Mouse (Mus musculus) limb, embryonic 13.5 days (tissue): ENCODE data around the gene Rac3. TPM values are rescaled to one million over a fixed set of nuclear protein-coding genes. Genes with fewer than 3 reads are reported as not detected.
"Not testable (repeated sequence)": the region's sequence is repeated elsewhere in the genome, so short reads cannot be mapped to it uniquely, and the experiment has no call there.

ENCODE experiments used
- ATAC-seq: fragments of 200-750 bp; cut with Nextera tagmentation; 2 replicates; pipeline ENCODE4 v1.8.0; 2017; ENCODE audit warnings: low read depth, moderate number of reproducible peaks, moderate TSS enrichment; ENCODE audit not compliant: low FRiP score
- H3K27ac ChIP-seq: fragments of 300-500 bp; sonication (generic); 2 replicates; pipeline ENCODE4 v1.5.1; 2015; ENCODE audit warnings: inconsistent platforms, mild to moderate bottlenecking, moderate library complexity
- H3K27me3 ChIP-seq: fragments of 300-500 bp; sonication (generic); 2 replicates; pipeline ENCODE4 v1.6.1; 2015; ENCODE audit warnings: mild to moderate bottlenecking, inconsistent platforms
- H3K36me3 ChIP-seq: fragments of 300-500 bp; sonication (generic); 2 replicates; pipeline ENCODE4 v1.6.1; 2015; ENCODE audit warnings: inconsistent platforms, mild to moderate bottlenecking, moderate library complexity
- H3K4me1 ChIP-seq: fragments of 300-500 bp; sonication (generic); 2 replicates; pipeline ENCODE4 v1.6.1; 2015; ENCODE audit warnings: inconsistent platforms
- H3K4me2 ChIP-seq: fragments of 300-500 bp; sonication (generic); replicated peaks from 2 replicates; pipeline ENCODE4 v1.6.1; 2015; ENCODE audit warnings: inconsistent platforms, mild to moderate bottlenecking, moderate library complexity
- H3K4me3 ChIP-seq: fragments of 300-500 bp; sonication (generic); 2 replicates; pipeline ENCODE4 v1.5.1; 2015; ENCODE audit warnings: moderate library complexity, mild to moderate bottlenecking, inconsistent platforms
- H3K9ac ChIP-seq: fragments of 300-500 bp; sonication (generic); 2 replicates; pipeline ENCODE4 v1.6.1; 2015; ENCODE audit warnings: mild to moderate bottlenecking, inconsistent platforms
- H3K9me3 ChIP-seq: fragments of 300-500 bp; sonication (generic); 2 replicates; pipeline ENCODE4 v1.6.1; 2016; ENCODE audit warnings: inconsistent platforms
- WGBS: fragments of 180-500 bp; shearing (Covaris S2); methylation state at CpG from one replicate; pipeline ENCODE4 v1.1.7; 2015; 5-methylcytosine and 5-hydroxymethylcytosine counted together
- polyA plus RNA-seq: library from polyadenylated mRNA; unstranded; fragments of >200 nt; fragmentation: Nextera tagmentation; extraction: Ambion mirVana; gene quantifications from 2 replicates; pipeline ENCODE4 v1.2.1, GENCODE M21; 2015

The Rac3 gene
- polyA plus RNA-seq: 66.2 and 70.5 TPM in 2 replicates

DNA sequence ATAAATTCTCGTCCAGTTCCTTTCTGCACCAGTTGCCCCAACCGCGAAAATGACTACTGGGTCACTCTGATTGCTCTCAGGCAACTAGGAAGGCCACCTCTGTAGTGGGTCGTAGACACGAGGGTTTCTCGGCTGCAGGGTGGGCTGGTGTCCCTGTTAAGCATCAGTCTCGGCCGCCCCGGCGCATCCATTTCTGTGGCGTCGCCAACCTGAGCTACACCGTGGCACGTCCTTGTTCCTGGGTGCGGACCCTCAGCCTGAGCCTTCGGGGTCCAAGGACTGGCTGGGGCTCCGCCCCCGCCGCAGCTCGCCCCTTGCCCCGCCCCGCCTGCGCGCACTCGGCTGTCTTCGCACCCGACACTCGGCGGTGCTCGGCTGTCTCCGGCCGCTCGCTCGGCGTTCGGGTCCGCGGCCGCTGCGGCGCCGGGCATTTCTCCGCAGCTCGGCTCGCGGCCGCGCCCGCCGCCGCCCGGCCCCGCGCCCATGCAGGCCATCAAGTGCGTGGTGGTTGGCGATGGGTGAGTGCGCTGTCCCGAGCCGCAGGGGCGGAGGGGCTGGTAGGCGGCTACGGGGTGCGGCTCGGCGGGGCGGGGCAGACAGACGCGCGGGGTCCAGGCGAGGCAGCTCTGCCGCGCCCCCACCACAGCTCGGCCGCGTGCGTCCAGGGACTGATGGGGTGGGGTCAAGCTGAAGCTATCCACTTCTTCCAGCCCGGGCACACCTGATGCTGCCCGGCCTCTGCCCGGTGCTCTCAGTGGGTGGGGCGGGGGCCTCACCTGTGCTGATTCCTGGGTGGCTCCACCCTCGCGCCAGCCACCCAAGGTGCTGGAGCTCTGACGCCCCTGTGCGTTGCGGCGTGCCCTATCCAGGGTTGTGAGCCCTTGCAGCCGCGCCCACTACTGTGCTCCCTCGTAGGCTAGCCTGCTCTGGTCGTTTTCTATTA, at the start of gene Rac3:
Rac3 (plus strand) TSS at position 347 of the 943 bp plus-strand sequence.
- H3K27me3 ChIP-seq: peaks cover 12% of the 10 kb centered on the region
- peaks cover 23% of the 10 kb centered on the region for H3K4me1 ChIP-seq
- peak within 1 kb of the TSS; percentile 76 for H3K9ac ChIP-seq
- H3K9me3 ChIP-seq: no peaks in the 10 kb centered on the region
- under 1% methylated on average over 76 of the region's 90 CpGs for WGBS
- H3K27ac ChIP-seq: no peak within 1 kb of the TSS; the same call in 1 of the 2 replicates
- peak; percentile 86 for ATAC-seq
- peak within 1 kb of the TSS; percentile 64 for H3K4me3 ChIP-seq
- peak within 1 kb of the TSS; percentile 99 for H3K4me2 ChIP-seq
- peaks cover 43% of the 10 kb centered on the region for H3K36me3 ChIP-seq

DNA sequence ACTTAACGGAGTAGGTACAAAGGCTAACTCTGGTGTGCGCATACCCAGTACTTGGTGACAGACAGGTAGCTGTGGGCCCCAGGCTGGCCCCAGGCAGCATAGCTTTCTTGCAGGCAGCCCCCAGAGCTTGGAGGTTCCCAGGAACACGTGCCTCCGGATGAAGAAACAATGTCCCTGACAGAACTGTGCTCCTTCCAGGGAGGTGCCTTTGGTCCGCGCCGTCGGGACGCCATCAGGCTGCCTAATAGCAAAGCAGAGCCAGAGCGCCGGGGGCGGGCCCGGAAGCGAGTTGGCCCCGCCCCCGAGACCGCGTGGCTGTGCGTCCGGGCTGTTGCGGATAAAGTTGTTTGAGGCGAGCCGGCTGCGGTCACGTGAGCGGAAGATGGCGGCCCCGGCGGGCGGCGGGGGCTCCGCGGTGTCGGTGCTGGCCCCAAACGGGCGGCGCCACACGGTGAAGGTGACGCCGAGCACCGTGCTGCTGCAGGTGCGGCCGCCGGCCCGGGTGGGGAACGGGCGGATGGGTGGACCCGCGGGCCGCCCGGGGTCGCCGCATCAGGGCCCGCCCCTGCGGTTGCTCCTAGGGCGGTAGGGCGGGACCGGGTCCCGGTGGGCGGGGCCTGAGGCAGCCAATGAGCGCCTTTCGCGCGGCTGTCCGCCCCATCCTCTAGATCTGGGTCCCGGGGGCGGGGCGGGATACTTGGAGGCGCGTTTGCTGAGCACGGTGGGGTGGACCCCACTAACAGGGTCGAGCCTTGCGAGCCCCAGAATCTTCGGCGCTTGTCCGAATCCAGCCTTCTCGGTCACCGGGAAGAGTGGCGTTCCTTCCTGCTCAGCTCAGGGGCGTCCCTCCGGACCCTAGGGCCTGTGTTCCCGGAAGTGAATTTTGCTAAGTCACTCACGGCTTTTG, 48.3 kb upstream of the Rac3 start, which contains the start of gene Aspscr1:
Aspscr1 (plus strand) TSS at position 287 of the 907 bp plus-strand sequence.
- 1% methylated on average over 83 of the region's 83 CpGs for WGBS
- Histone ChIP-seq H3K4me2 (peak within 1 kb of the TSS; percentile 89), H3K4me1 (peaks cover 16% of the 10 kb centered on the region), H3K9me3 (no peaks in the 10 kb centered on the region), H3K27ac (peak within 1 kb of the TSS; percentile 79), H3K9ac (peak within 1 kb of the TSS; percentile 76), H3K4me3 (peak within 1 kb of the TSS; percentile 72), H3K36me3 (peaks cover 23% of the 10 kb centered on the region), H3K27me3 (no peaks in the 10 kb centered on the region)
- ATAC-seq: peak; percentile 97

DNA sequence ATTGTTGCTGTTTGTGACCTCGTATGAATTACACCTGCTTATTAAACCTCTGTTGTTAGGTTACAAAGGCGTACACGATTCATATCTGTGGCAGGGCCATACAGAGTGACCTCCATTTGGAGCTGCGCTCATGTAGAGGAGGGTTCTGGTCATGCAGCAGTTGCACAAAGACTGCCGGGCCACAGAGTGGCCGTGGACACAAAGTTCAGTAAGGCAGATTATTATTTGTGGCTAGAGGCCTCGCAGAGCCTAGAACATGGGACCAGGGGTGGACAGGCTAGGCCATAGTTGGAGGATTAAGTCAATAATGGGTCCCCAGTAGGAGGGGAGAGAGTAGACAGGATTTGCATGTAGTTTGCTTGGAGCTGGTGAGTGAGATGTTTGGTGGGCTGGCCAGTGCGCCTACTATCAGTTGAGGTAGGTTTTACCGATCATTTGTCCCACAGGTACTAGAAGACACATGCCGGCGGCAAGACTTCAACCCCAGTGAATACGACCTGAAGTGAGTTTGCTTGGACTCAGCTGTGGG, 47.6 kb upstream of the Rac3 start:
- H3K27me3 ChIP-seq: no peaks in the 10 kb centered on the region
- H3K4me1 ChIP-seq: peaks cover 16% of the 10 kb centered on the region
- peak overlapping the region; percentile 89 for H3K4me2 ChIP-seq
- peak; percentile 9 for ATAC-seq
- H3K27ac ChIP-seq: peak overlapping the region; percentile 79
- peak overlapping the region; percentile 72 for H3K4me3 ChIP-seq
- peak overlapping the region; percentile 76 for H3K9ac ChIP-seq
- WGBS: 40% methylated on average over 12 of the region's 12 CpGs
- no peaks in the 10 kb centered on the region for H3K9me3 ChIP-seq
- peaks cover 30% of the 10 kb centered on the region for H3K36me3 ChIP-seq

DNA sequence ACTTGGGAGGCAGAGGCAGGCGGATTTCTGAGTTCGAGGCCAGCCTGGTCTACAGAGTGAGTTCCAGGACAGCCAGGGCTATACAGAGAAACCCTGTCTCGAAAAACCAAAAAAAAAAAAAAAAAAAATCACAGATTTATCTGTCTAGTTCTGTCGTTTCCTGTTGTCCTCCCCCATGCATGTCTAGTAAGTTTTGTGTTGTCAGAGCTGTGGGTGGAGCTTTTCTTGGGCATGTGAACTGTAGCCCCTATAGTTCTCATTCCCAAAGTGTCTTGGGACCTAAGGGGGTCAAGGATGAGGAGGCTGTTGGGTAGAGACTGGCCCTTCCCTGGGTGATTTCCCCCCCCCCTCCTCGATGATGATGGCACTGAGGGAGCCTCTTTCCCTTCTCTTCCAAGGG, 45.4 kb upstream of the Rac3 start:
- H3K4me1 ChIP-seq: peaks cover 16% of the 10 kb centered on the region
- not testable (repeated sequence) for H3K27me3 ChIP-seq, H3K4me3 ChIP-seq, H3K9me3 ChIP-seq, ATAC-seq, H3K27ac ChIP-seq, H3K4me2 ChIP-seq, H3K9ac ChIP-seq
- 90% methylated on average over 4 of the region's 5 CpGs for WGBS
- H3K36me3 ChIP-seq: peaks cover 52% of the 10 kb centered on the region

DNA sequence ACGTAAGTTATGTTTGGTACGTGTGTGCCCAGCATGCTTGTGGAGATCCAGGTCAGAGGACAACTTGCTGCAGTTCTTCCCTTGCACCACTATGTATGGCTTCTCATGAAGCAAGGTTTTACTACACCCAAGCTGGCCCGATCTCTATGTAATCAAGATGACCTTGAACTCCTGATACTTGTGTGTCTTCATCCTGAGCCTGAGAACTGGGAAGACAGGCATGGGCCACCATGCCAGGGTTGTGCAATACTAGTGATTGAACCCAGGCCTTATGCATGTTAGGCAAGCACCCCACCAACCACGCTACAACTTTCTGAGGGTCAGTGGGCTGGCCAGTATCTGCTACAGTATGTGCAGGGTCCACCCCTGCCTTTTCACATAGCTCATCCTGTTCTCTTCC, 44.3 kb upstream of the Rac3 start:
- peaks cover 61% of the 10 kb centered on the region for H3K36me3 ChIP-seq
- no peaks in the 10 kb centered on the region for H3K27me3 ChIP-seq
- no peak overlapping the region for H3K4me2 ChIP-seq
- H3K4me1 ChIP-seq: peaks cover 16% of the 10 kb centered on the region
- WGBS: 91% methylated on average over 4 of the region's 4 CpGs
- H3K27ac ChIP-seq: no peak overlapping the region
- no peak for ATAC-seq
- H3K9me3 ChIP-seq: no peaks in the 10 kb centered on the region
- no peak overlapping the region for H3K9ac ChIP-seq
- no peak overlapping the region for H3K4me3 ChIP-seq

DNA sequence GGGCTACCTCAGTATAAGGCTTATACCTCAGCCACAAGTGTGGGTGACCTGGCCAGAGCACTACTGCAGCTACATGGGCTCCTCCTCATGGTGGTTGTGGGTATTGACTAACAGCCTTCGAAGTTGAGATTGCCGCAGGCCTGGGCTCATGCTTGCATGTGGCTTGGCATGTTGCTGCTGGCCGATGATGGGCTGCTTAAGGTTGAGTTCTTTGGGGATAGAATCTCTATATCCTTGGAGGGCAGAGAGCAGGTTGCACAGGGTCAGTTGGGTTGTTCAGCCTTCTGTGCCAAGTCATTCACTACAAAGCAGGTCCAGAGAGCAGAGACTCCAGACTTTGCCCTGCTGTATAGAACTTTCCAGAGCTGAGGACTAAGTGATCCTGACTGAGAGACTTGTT, 41.4 kb upstream of the Rac3 start:
- no peak overlapping the region for H3K4me2 ChIP-seq
- no peak overlapping the region for H3K9ac ChIP-seq
- H3K4me3 ChIP-seq: no peak overlapping the region
- 71% methylated on average over 3 of the region's 3 CpGs for WGBS
- 0 out of 2 replicates have a peak, but pooled peaks cover 6% of the 10 kb centered on the region for H3K4me1 ChIP-seq
- H3K27me3 ChIP-seq: no peaks in the 10 kb centered on the region
- H3K9me3 ChIP-seq: no peaks in the 10 kb centered on the region
- ATAC-seq: no peak
- peaks cover 86% of the 10 kb centered on the region for H3K36me3 ChIP-seq
- H3K27ac ChIP-seq: no peak overlapping the region

DNA sequence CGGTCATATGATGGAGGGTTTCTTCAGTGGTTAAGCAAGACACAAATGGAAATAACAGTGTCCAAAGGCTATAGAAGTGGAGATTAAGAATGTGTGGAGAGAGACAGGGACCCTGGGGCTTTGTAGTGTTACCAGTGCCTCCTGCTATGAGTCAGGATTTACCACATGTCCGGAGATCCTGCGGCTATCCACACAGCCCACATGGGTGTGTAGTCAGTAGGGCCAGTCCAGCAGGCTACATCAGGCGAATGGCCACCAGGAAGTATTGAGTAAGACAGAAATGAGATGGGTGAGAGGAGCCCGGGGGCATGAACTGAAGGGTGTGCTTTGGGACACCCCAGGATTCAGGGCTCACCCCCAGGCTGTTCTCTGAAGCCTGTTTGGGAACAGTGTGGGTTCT, 38.6 kb upstream of the Rac3 start:
- H3K36me3 ChIP-seq: peaks cover 91% of the 10 kb centered on the region
- WGBS: 86% methylated on average over 5 of the region's 5 CpGs
- no peaks in the 10 kb centered on the region for H3K4me1 ChIP-seq
- no peak overlapping the region for H3K4me3 ChIP-seq
- H3K27ac ChIP-seq: no peak overlapping the region
- H3K27me3 ChIP-seq: no peaks in the 10 kb centered on the region
- ATAC-seq: no peak
- no peak overlapping the region for H3K4me2 ChIP-seq
- no peak overlapping the region for H3K9ac ChIP-seq
- no peaks in the 10 kb centered on the region for H3K9me3 ChIP-seq

DNA sequence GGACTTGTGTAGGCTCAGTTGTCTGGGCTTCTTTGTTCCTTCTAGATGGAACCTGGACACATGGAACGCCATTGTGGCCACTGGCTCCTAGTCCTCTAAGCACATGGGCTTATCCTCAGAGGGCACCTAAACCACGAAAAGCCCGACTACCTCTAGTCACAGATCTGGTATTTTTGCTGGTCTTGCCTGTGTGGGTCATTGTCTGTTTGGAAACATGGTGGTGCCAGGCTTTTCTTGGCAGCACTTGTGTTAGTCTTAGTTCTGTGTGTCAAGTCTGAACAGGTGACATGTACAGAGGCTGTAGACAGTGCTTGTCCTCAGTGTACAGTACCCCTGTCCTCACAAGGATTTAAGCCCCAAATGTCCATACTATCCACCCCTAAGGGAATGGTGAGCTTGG, 37.7 kb upstream of the Rac3 start:
- Histone ChIP-seq H3K9me3 (no peaks in the 10 kb centered on the region), H3K36me3 (peaks cover 91% of the 10 kb centered on the region), H3K27ac (no peak overlapping the region), H3K4me1 (no peaks in the 10 kb centered on the region), H3K4me2 (no peak overlapping the region), H3K9ac (no peak overlapping the region), H3K27me3 (no peaks in the 10 kb centered on the region), H3K4me3 (no peak overlapping the region)
- 94% methylated on average over 3 of the region's 3 CpGs for WGBS
- no peak for ATAC-seq

DNA sequence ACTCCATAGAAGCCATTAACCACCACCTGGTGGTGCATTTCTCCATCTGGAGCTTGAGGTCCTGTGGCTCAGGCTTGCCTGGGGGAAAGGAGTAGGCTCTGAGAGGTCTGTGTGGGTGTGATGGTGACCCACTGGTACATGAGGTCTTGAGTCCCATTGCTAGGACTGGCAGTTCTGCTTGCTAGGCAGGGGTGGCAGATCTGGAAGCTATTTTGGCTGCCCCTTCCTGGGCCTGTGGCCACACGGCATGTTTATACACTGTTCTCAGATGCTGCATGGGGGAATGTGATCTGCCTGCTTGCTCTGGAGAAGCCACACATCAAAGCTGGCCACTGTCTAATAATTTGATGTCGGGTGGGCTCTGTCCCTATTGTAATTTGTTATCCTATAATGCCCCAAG, 37.2 kb upstream of the Rac3 start:
- ATAC-seq: no peak
- Histone ChIP-seq H3K27me3 (no peaks in the 10 kb centered on the region), H3K4me1 (no peaks in the 10 kb centered on the region), H3K36me3 (peaks cover 91% of the 10 kb centered on the region), H3K4me2 (no peak overlapping the region), H3K9ac (no peak overlapping the region), H3K4me3 (no peak overlapping the region), H3K9me3 (no peaks in the 10 kb centered on the region), H3K27ac (no peak overlapping the region)
- 76% methylated on average over 2 of the region's 2 CpGs for whole genome bisulfite sequencing

DNA sequence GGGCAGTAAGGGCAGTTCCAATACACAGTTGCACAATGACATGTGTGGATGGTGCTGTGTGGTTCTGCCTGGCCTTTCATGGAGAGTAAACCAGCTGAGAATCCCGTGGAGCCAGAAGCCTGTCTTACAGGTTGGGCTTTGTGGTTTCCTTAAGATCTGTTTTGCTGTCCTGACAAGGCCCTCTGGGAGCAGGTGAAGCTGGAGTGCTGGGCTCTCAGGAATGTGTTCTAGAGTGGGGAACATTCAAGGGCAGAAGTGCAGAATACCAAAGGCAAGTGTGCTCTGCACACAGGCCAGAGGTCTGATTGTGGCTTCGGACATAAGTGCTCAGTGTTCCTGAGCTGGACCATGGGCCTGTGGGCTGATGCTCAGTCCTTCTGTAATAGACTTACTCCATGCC, 36.6 kb upstream of the Rac3 start:
- no peak overlapping the region for H3K4me3 ChIP-seq
- no peaks in the 10 kb centered on the region for H3K4me1 ChIP-seq
- no peak overlapping the region for H3K4me2 ChIP-seq
- no peaks in the 10 kb centered on the region for H3K27me3 ChIP-seq
- no peaks in the 10 kb centered on the region for H3K9me3 ChIP-seq
- 85% methylated on average over 2 of the region's 2 CpGs for WGBS
- peaks cover 91% of the 10 kb centered on the region for H3K36me3 ChIP-seq
- no peak overlapping the region for H3K9ac ChIP-seq
- no peak overlapping the region for H3K27ac ChIP-seq
- ATAC-seq: no peak

DNA sequence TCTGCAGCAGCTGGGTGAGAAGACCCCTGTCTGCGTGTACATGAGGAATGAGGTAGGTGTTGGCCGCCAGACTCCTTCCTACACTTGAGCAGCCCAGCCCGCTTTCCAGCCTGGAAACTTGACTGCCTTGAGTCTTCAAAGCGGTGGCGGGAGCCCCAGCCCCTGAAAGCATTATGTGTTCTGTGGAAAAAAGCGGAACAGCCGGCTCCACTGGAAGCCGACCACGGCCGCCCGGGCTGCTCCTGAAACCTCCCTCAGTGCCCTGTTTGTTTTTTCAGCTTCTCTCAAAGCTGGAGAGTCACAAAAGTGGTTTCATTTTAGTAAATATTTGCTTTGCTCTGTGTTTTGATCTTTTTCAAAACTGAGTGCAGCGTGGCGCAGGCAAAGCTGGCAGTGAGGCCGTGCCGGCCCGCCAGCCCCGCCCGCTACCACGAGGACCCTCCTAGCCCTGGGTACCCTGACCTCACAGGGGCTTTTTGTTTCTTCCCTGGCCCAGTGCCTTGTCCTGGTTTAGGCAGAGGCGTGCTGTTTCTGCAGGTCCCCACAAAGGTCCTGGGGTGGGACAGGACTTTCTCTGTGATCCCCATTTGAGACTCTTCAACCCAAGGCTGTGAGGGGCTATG, 34.5 kb upstream of the Rac3 start:
- Histone ChIP-seq H3K9ac (no peak overlapping the region), H3K27me3 (no peaks in the 10 kb centered on the region), H3K27ac (peak overlapping the region; percentile 83), H3K36me3 (peaks cover 87% of the 10 kb centered on the region), H3K4me2 (no peak overlapping the region; the same call in 1 of the 2 replicates), H3K4me1 (no peaks in the 10 kb centered on the region), H3K4me3 (no peak overlapping the region), H3K9me3 (no peaks in the 10 kb centered on the region)
- 77% methylated on average over 20 of the region's 20 CpGs for WGBS
- ATAC-seq: no peak
